16 mouse cellular contexts compared by ENCODE assay signal in genomic region chr9:42196110-42196509, GRCm38 (mm10).
DNase-seq lines count a peak whose midpoint lies in the region; ATAC-seq and TF ChIP-seq lines count a peak whose summit lies in the region.
"Had no signal": no experiment of that assay in that cellular context is flagged by ENCODE, and none has a peak within 500 bp of the region (broad histone marks: within the 10 kb centered on the region; RNA-seq: fewer than 3 reads in every experiment).

No protein-coding gene starts in this region.

- no peaks in the 10 kb centered on the region for H3K27me3 ChIP-seq in liver, adult 2 months (ENCODE audit: control insufficient read depth, insufficient read depth, low read length)
- H3K27me3 ChIP-seq in liver, postnatal 0 days (ENCODE audit: insufficient read depth, low read length), result no peaks in the 10 kb centered on the region
- no peaks in the 10 kb centered on the region for H3K27me3 ChIP-seq in small intestine, adult 2 months (ENCODE audit: control insufficient read depth, insufficient read depth, low read length)
- no peaks in the 10 kb centered on the region for H3K27me3 ChIP-seq in forebrain, embryonic 11.5 days (ENCODE audit: control insufficient read depth, insufficient read depth, low read length)
- no peaks in the 10 kb centered on the region for H3K27me3 ChIP-seq in forebrain, embryonic 10.5 days (ENCODE audit: poor library complexity, severe bottlenecking)
- H3K27me3 ChIP-seq: embryonic facial prominence, embryonic 13.5 days; forebrain, embryonic 13.5 days; midbrain, embryonic 15.5 days had no signal

- no peak for ATAC-seq in liver, postnatal 0 days
- ATAC-seq in forebrain, embryonic 11.5 days (replicated peaks; ENCODE audit: low FRiP score), result no peak
- ATAC-seq: forebrain, embryonic 13.5 days; midbrain, embryonic 15.5 days had no signal

- WGBS in liver, adult 2 months, result 80% methylated on average over 6 of the region's 6 CpGs
- 76% methylated on average over 6 of the region's 6 CpGs for WGBS in liver, postnatal 0 days (ENCODE audit: insufficient replicate concordance)
- WGBS in small intestine, adult 2 months, result 36% methylated on average over 6 of the region's 6 CpGs
- 76% methylated on average over 6 of the region's 6 CpGs for WGBS in forebrain, embryonic 11.5 days
- 78% methylated on average over 6 of the region's 6 CpGs for WGBS in forebrain, embryonic 10.5 days

- no peak overlapping the region for H3K9ac ChIP-seq in liver, adult 2 months (ENCODE audit: low read depth, low read length)
- H3K9ac ChIP-seq in liver, postnatal 0 days (replicated peaks), result no peak overlapping the region
- H3K9ac ChIP-seq in forebrain, embryonic 11.5 days (ENCODE audit: low read length), result no peak overlapping the region
- H3K9ac ChIP-seq: embryonic facial prominence, embryonic 13.5 days; forebrain, embryonic 13.5 days; heart, embryonic 13.5 days; midbrain, embryonic 15.5 days had no signal

- no peak overlapping the region for H3K4me3 ChIP-seq in liver, adult 2 months (ENCODE audit: insufficient read depth, low read depth, low read length)
- no peak overlapping the region for H3K4me3 ChIP-seq in liver, postnatal 0 days (ENCODE audit: low read depth, low read length)
- no peak overlapping the region for H3K4me3 ChIP-seq in cortical plate, adult 2 months (ENCODE audit: insufficient read depth, low read length)
- peak overlapping the region; percentile 38; the same call in 1 of the 2 replicates for H3K4me3 ChIP-seq in small intestine, adult 2 months (ENCODE audit: low read depth, low read length)
- no peak overlapping the region for H3K4me3 ChIP-seq in forebrain, embryonic 11.5 days (ENCODE audit: low read depth, low read length)
- H3K4me3 ChIP-seq in forebrain, embryonic 10.5 days, result no peak overlapping the region
- H3K4me3 ChIP-seq: embryonic facial prominence, embryonic 13.5 days; forebrain, embryonic 13.5 days; heart, embryonic 13.5 days; midbrain, embryonic 15.5 days had no signal

- H3K9me3 ChIP-seq in liver, postnatal 0 days (ENCODE audit: low read length), result no peaks in the 10 kb centered on the region
- no peaks in the 10 kb centered on the region for H3K9me3 ChIP-seq in forebrain, embryonic 11.5 days (ENCODE audit: control insufficient read depth, low read length)
- peaks cover 3% of the 10 kb centered on the region; the same call in 1 of the 2 replicates for H3K9me3 ChIP-seq in forebrain, embryonic 10.5 days
- H3K9me3 ChIP-seq: embryonic facial prominence, embryonic 13.5 days; forebrain, embryonic 13.5 days; heart, embryonic 13.5 days; midbrain, embryonic 15.5 days had no signal

- no peak for TF ChIP-seq EP300 in liver, postnatal 0 days (IDR thresholded peaks at IDR 0.05; ENCODE audit: low read depth)

- DNase-seq in heart, adult 11 months, result peak; percentile 82
- DNase-seq in heart, adult 8-10 months (ENCODE audit: low spot score), result no peak
- no peak for DNase-seq in liver, adult 2 months (ENCODE audit: extremely low read depth, low read depth, low spot score)
- no peak for DNase-seq in liver, postnatal 0 days
- DNase-seq in forebrain, embryonic 11.5 days (ENCODE audit: low spot score), result no peak
- no peak for DNase-seq in forebrain, embryonic 10.5 days (ENCODE audit: extremely low spot score, low spot score)
- DNase-seq: B cell, adult 2 months; layer of hippocampus, postnatal 36 days; right cerebral cortex, postnatal 25 days had no signal

- no peaks in the 10 kb centered on the region for H3K36me3 ChIP-seq in liver, adult 2 months (ENCODE audit: control insufficient read depth, insufficient read depth, low read length)
- H3K36me3 ChIP-seq in liver, postnatal 0 days (replicated peaks; ENCODE audit: insufficient read depth, low read length), result no peaks in the 10 kb centered on the region
- no peaks in the 10 kb centered on the region for H3K36me3 ChIP-seq in small intestine, adult 2 months (ENCODE audit: control insufficient read depth, insufficient read depth, low read length)
- H3K36me3 ChIP-seq in forebrain, embryonic 11.5 days (ENCODE audit: control insufficient read depth, insufficient read depth, low read length), result no peaks in the 10 kb centered on the region
- no peaks in the 10 kb centered on the region for H3K36me3 ChIP-seq in forebrain, embryonic 10.5 days (replicated peaks)
- H3K36me3 ChIP-seq: embryonic facial prominence, embryonic 13.5 days; heart, embryonic 13.5 days; midbrain, embryonic 15.5 days had no signal

- TF ChIP-seq CTCF in liver, adult 2 months (IDR thresholded peaks at IDR 0.05; ENCODE audit: low read depth, low read length), result no peak
- no peak for TF ChIP-seq CTCF in liver, postnatal 0 days (IDR thresholded peaks at IDR 0.05; ENCODE audit: low read depth)
- no peak for TF ChIP-seq CTCF in cortical plate, adult 2 months (IDR thresholded peaks at IDR 0.05; ENCODE audit: extremely low read depth, insufficient read depth, low read length)
- no peak for TF ChIP-seq CTCF in small intestine, adult 2 months (IDR thresholded peaks at IDR 0.05; ENCODE audit: extremely low read depth, insufficient read length, insufficient replicate concordance, low read depth, low read length)

- H3K79me2 ChIP-seq in liver, adult 2 months (ENCODE audit: control insufficient read depth, insufficient read depth, low read length), result no peaks in the 10 kb centered on the region

- no peak overlapping the region for H3K4me2 ChIP-seq in liver, postnatal 0 days (ENCODE audit: low read depth, low read length)
- no peak overlapping the region for H3K4me2 ChIP-seq in forebrain, embryonic 11.5 days (ENCODE audit: low read depth, low read length, severe bottlenecking)
- H3K4me2 ChIP-seq: embryonic facial prominence, embryonic 13.5 days; forebrain, embryonic 13.5 days; heart, embryonic 13.5 days; midbrain, embryonic 15.5 days had no signal

- peaks cover 5% of the 10 kb centered on the region for H3K4me1 ChIP-seq in liver, adult 2 months (ENCODE audit: control insufficient read depth, insufficient read depth, low read length)
- H3K4me1 ChIP-seq in liver, postnatal 0 days (ENCODE audit: insufficient read depth), result no peaks in the 10 kb centered on the region
- no peaks in the 10 kb centered on the region; the same call in 1 of the 2 replicates for H3K4me1 ChIP-seq in cortical plate, adult 2 months (ENCODE audit: control insufficient read depth, insufficient read depth, low read length)
- H3K4me1 ChIP-seq in small intestine, adult 2 months (ENCODE audit: control insufficient read depth, insufficient read depth, insufficient read length, low read length), result peaks cover 6% of the 10 kb centered on the region; the same call in 1 of the 2 replicates
- no peaks in the 10 kb centered on the region for H3K4me1 ChIP-seq in forebrain, embryonic 11.5 days (replicated peaks; ENCODE audit: control insufficient read depth, insufficient read depth, low read length)
- H3K4me1 ChIP-seq in forebrain, embryonic 10.5 days, result no peaks in the 10 kb centered on the region
- H3K4me1 ChIP-seq: embryonic facial prominence, embryonic 13.5 days; midbrain, embryonic 15.5 days had no signal

- no peak for TF ChIP-seq POLR2A in liver, adult 2 months (IDR thresholded peaks at IDR 0.05; ENCODE audit: extremely low read depth, insufficient read depth, low read length)
- no peak for TF ChIP-seq POLR2A in cortical plate, adult 2 months (IDR thresholded peaks at IDR 0.05; ENCODE audit: extremely low read depth, insufficient read depth, low read length)
- no peak for TF ChIP-seq POLR2A in small intestine, adult 2 months (IDR thresholded peaks at IDR 0.05; ENCODE audit: low read depth, low read length)

- H3K27ac ChIP-seq in liver, adult 2 months (replicated peaks; ENCODE audit: insufficient read depth, low read depth, low read length), result peak overlapping the region; percentile 84
- H3K27ac ChIP-seq in liver, postnatal 0 days (ENCODE audit: low read depth), result no peak overlapping the region
- 0 out of 2 replicates have a peak overlapping the region, but pooled peaks have one; percentile 29 for H3K27ac ChIP-seq in cortical plate, adult 2 months (ENCODE audit: insufficient read depth, low read length)
- H3K27ac ChIP-seq in small intestine, adult 2 months (ENCODE audit: insufficient read depth, low read depth, low read length), result peak overlapping the region; percentile 85
- H3K27ac ChIP-seq in forebrain, embryonic 11.5 days (ENCODE audit: low read depth, low read length), result no peak overlapping the region
- H3K27ac ChIP-seq in forebrain, embryonic 10.5 days, result no peak overlapping the region
- H3K27ac ChIP-seq: embryonic facial prominence, embryonic 13.5 days; forebrain, embryonic 13.5 days; heart, embryonic 13.5 days; macrophage; midbrain, embryonic 15.5 days had no signal

Comparison
In these comparisons a context has a peak if more than half of its experiments do, and no peak if none do; other contexts are left out.
1. H3K27ac ChIP-seq: peak in liver, adult 2 months (single experiment), cortical plate, adult 2 months (single experiment) and small intestine, adult 2 months (single experiment); none in liver, postnatal 0 days (single experiment), forebrain, embryonic 11.5 days (single experiment) and forebrain, embryonic 10.5 days (single experiment).